8 mouse cellular contexts compared by ENCODE assay signal in genomic region chr16:31664287-31664597, GRCm38 (mm10). TPM values are rescaled to one million over a fixed set of nuclear protein-coding genes. Genes with fewer than 3 reads are reported as not detected.
A peak's percentile ranks its signal among the peaks of the same experiment; 100 is the strongest.
DNase-seq lines count a peak whose midpoint lies in the region; ATAC-seq and TF ChIP-seq lines count a peak whose summit lies in the region.

No protein-coding gene starts in this region.

- H3K27ac ChIP-seq in heart, embryonic 11.5 days (ENCODE audit: low read depth, low read length) = peak overlapping the region; percentile 92
- H3K27ac ChIP-seq in ES-Bruce4 (ENCODE audit: insufficient read depth, low read length) = peak overlapping the region; percentile 17; the same call in 1 of the 2 replicates
- H3K27ac ChIP-seq in forebrain, embryonic 16.5 days (ENCODE audit: low read length) = peak overlapping the region; percentile 88

- no peak for TF ChIP-seq EP300 in ES-Bruce4 (IDR thresholded peaks at IDR 0.05; ENCODE audit: insufficient read depth, low read depth, low read length)

- no peak for DNase-seq in heart, postnatal 4 days
- peak; percentile 20 for DNase-seq in lung, postnatal 25 days (ENCODE audit: low spot score)
- no peak for DNase-seq in layer of hippocampus, adult 9-10 months (ENCODE audit: low spot score)
- no peak for DNase-seq in left cerebral cortex, postnatal 10 days (ENCODE audit: extremely low spot score in 1 of 2, low spot score in 2 of 2)
- no peak for DNase-seq in kidney, adult 11 months

- intact Hi-C loops in left cerebral cortex, postnatal 10 days (cut with DNase I) = no loop called here

- H3K27me3 ChIP-seq in heart, embryonic 11.5 days (ENCODE audit: control insufficient read depth, insufficient read depth, low read length) = no peaks in the 10 kb centered on the region
- H3K27me3 ChIP-seq in ES-Bruce4 (ENCODE audit: control insufficient read depth, insufficient read depth, low read length, poor library complexity, severe bottlenecking) = no peaks in the 10 kb centered on the region
- no peaks in the 10 kb centered on the region for H3K27me3 ChIP-seq in forebrain, embryonic 16.5 days (replicated peaks; ENCODE audit: control insufficient read depth, insufficient read depth, low read length)

- ATAC-seq in heart, embryonic 11.5 days (replicated peaks; ENCODE audit: insufficient number of reproducible peaks, low FRiP score, low TSS enrichment) = peak; percentile 70
- peak; percentile 82 for ATAC-seq in forebrain, embryonic 16.5 days

- H3K36me3 ChIP-seq in heart, embryonic 11.5 days (ENCODE audit: control insufficient read depth, insufficient read depth, low read length) = peaks cover 10% of the 10 kb centered on the region; the same call in 1 of the 2 replicates
- H3K36me3 ChIP-seq in ES-Bruce4 (ENCODE audit: control insufficient read depth, insufficient read depth, low read length, poor library complexity, severe bottlenecking) = peaks cover 16% of the 10 kb centered on the region
- peaks cover 3% of the 10 kb centered on the region for H3K36me3 ChIP-seq in forebrain, embryonic 16.5 days (ENCODE audit: control insufficient read depth, insufficient read depth)

- TF ChIP-seq POLR2A in ES-Bruce4 (IDR thresholded peaks at IDR 0.05; ENCODE audit: insufficient read depth, low read length) = no peak

- H3K9me3 ChIP-seq in heart, embryonic 11.5 days (replicated peaks; ENCODE audit: control insufficient read depth, low read length) = no peaks in the 10 kb centered on the region
- H3K9me3 ChIP-seq in ES-Bruce4 (replicated peaks; ENCODE audit: control insufficient read depth, insufficient read depth, low read length, poor library complexity, severe bottlenecking) = no peaks in the 10 kb centered on the region
- H3K9me3 ChIP-seq in forebrain, embryonic 16.5 days (ENCODE audit: control insufficient read depth, low read length) = no peaks in the 10 kb centered on the region

- peak overlapping the region; percentile 77 for H3K4me2 ChIP-seq in heart, embryonic 11.5 days
- peak overlapping the region; percentile 57 for H3K4me2 ChIP-seq in forebrain, embryonic 16.5 days (ENCODE audit: low read length)

- peaks cover 10% of the 10 kb centered on the region; the same call in 1 of the 2 replicates for H3K4me1 ChIP-seq in heart, embryonic 11.5 days (ENCODE audit: control insufficient read depth, insufficient read depth, low read length)
- H3K4me1 ChIP-seq in ES-Bruce4 (ENCODE audit: control insufficient read depth, insufficient read depth, low read length) = no peaks in the 10 kb centered on the region
- peaks cover 23% of the 10 kb centered on the region for H3K4me1 ChIP-seq in forebrain, embryonic 16.5 days (replicated peaks; ENCODE audit: control insufficient read depth, insufficient read depth, low read length)

- no peak for TF ChIP-seq CTCF in ES-Bruce4 (IDR thresholded peaks at IDR 0.05; ENCODE audit: low read depth, low read length)

- WGBS in heart, embryonic 11.5 days (ENCODE audit: insufficient replicate concordance) = under 1% methylated on average over 26 of the region's 36 CpGs
- under 1% methylated on average over 32 of the region's 36 CpGs for whole genome bisulfite sequencing in forebrain, embryonic 16.5 days

- H3K9ac ChIP-seq in heart, embryonic 11.5 days (ENCODE audit: low read depth, low read length) = peak overlapping the region; percentile 90
- peak overlapping the region; percentile 100 for H3K9ac ChIP-seq in ES-Bruce4 (ENCODE audit: low read depth, poor library complexity, severe bottlenecking)
- peak overlapping the region; percentile 84 for H3K9ac ChIP-seq in forebrain, embryonic 16.5 days (replicated peaks; ENCODE audit: low read depth, low read length)

- H3K4me3 ChIP-seq in heart, embryonic 11.5 days (ENCODE audit: low read depth, low read length) = peak overlapping the region; percentile 94
- H3K4me3 ChIP-seq in ES-Bruce4 (ENCODE audit: low read depth, low read length) = peak overlapping the region; percentile 86
- H3K4me3 ChIP-seq in forebrain, embryonic 16.5 days (replicated peaks; ENCODE audit: low read length) = peak overlapping the region; percentile 92

RNA-seq across cellular contexts. Expression of gene Dlg1, which starts 1.0 kb away (rescaled TPM):
- 22.5 and 25.4 TPM in 2 replicates for polyA plus RNA-seq in heart, embryonic 11.5 days (2014; fragmentation: Nextera tagmentation; extraction: Ambion mirVana)
- 10 to 100 TPM; 42.0 to 43.5 TPM for total RNA-seq in heart, postnatal 4 days (2021)
- 150 and 154 TPM in 2 replicates for polyA plus RNA-seq in ES-Bruce4 (2011; ENCODE audit: insufficient read depth, insufficient read length, low read depth, missing spikeins)
- 20.6 and 21.9 TPM in 2 replicates for polyA plus RNA-seq in forebrain, embryonic 16.5 days (2015; fragmentation: Nextera tagmentation; extraction: Ambion mirVana)
- 100 to 1,000 TPM; 103 TPM for total RNA-seq in left cerebral cortex, postnatal 10 days (2021)

Comparison
In these comparisons a context has a peak if more than half of its experiments do, and no peak if none do; other contexts are left out.
1. H3K27ac ChIP-seq: peak in every context shown above with its lines; median percentile 92 in heart, embryonic 11.5 days; 88 in forebrain, embryonic 16.5 days; 17 in ES-Bruce4.